In the genomic region with DNA sequence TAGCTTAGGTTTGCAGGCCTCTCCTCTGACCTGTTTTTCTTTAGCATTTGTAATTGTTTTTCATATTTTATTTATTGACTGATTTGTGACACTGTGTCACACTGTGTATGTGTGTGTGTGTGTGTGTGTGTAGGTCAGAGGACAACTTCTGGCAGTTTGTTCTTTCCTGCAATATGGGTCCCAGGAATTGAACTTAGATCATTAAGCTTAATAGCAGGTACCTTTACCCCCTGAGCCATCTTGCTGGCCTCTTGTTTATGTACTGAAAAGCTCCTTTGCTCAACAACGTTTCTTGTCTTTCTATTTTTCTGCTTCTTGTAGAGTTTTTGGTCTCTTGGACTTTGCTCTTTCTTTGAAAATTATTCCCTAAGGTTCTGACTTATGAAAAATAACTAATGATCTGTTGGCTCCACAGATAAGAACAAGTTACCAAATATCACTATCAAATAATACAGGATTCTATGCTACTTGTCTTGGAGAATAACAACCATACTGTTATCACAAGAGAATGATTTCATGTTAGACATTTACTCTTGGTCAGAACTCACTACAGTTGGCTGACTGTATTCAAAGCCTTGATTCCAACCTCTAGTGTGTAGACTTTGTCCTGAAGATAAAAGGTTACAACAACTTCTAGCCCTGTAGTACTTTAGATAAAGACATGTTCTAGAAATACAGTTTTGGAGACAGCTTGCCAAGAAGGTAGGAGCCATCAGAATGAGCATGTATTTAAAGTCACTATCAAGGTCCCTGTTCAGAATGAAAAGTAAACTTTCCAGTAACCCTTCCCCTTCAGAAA, we compare ENCODE assay signal across 35 mouse cellular contexts. TPM values are rescaled to one million over a fixed set of nuclear protein-coding genes. Genes with fewer than 3 reads are reported as not detected.
DNase-seq lines count a peak whose midpoint lies in the region; ATAC-seq and TF ChIP-seq lines count a peak whose summit lies in the region.
"Had no signal": no experiment of that assay in that cellular context is flagged by ENCODE, and none has a peak within 500 bp of the region (broad histone marks: within the 10 kb centered on the region; RNA-seq: fewer than 3 reads in every experiment).

No protein-coding gene starts in this region.

- DNase-seq in kidney, adult 9 months = peak; percentile 20
- DNase-seq in kidney, postnatal 25 days = no peak
- no peak for DNase-seq in heart, adult 2 months
- DNase-seq in lung, adult 18-20 months = no peak
- no peak for DNase-seq in right cerebral cortex, adult 2 months (ENCODE audit: low spot score in 2 of 2)
- DNase-seq: adrenal gland, adult 2 months; adrenal gland, postnatal 25 days; B cell, adult 2 months; cerebellum, adult 11-12 months; cerebellum, adult 8-10 months; cerebellum, postnatal 10 days; cerebellum, postnatal 36 days; embryo, embryonic 11 days; gastrocnemius, postnatal 25 days; heart, adult 18-20 months had no signal

- H3K36me3 ChIP-seq in intestine, embryonic 15.5 days = 0 out of 2 replicates have a peak, but pooled peaks cover 5% of the 10 kb centered on the region
- H3K36me3 ChIP-seq in heart, adult 2 months (ENCODE audit: control insufficient read depth, insufficient read depth, low read length) = no peaks in the 10 kb centered on the region; the same call in none of the 2 replicates

- H3K4me2 ChIP-seq in intestine, embryonic 15.5 days (replicated peaks) = no peak overlapping the region
- H3K4me2 ChIP-seq: embryonic facial prominence, embryonic 13.5 days; forebrain, embryonic 12.5 days; forebrain, embryonic 15.5 days; heart, embryonic 11.5 days; hindbrain, embryonic 12.5 days had no signal

- H3K9me3 ChIP-seq in intestine, embryonic 15.5 days = no peaks in the 10 kb centered on the region
- H3K9me3 ChIP-seq: embryonic facial prominence, embryonic 10.5 days; embryonic facial prominence, embryonic 13.5 days; forebrain, embryonic 12.5 days; forebrain, embryonic 15.5 days; G1E; hindbrain, embryonic 12.5 days had no signal

- ATAC-seq in intestine, embryonic 15.5 days = peak; percentile 66
- ATAC-seq in megakaryocyte progenitor cell, adult 5-6 weeks (replicated peaks; ENCODE audit: poor library complexity) = peak; percentile 52
- ATAC-seq: forebrain, embryonic 15.5 days; hindbrain, embryonic 16.5 days had no signal

- H3K4me1 ChIP-seq in intestine, embryonic 15.5 days (replicated peaks) = no peaks in the 10 kb centered on the region
- no peaks in the 10 kb centered on the region for H3K4me1 ChIP-seq in heart, adult 2 months (ENCODE audit: control insufficient read depth, insufficient read depth, low read length)
- H3K4me1 ChIP-seq: embryonic facial prominence, embryonic 10.5 days; embryonic facial prominence, embryonic 13.5 days; forebrain, embryonic 12.5 days; forebrain, embryonic 15.5 days; hindbrain, embryonic 12.5 days had no signal

- no peaks in the 10 kb centered on the region for H3K27me3 ChIP-seq in intestine, embryonic 15.5 days (replicated peaks)
- H3K27me3 ChIP-seq in heart, adult 2 months (ENCODE audit: control insufficient read depth, insufficient read depth, low read length) = no peaks in the 10 kb centered on the region
- H3K27me3 ChIP-seq: CH12.LX; embryonic facial prominence, embryonic 13.5 days; forebrain, embryonic 12.5 days; forebrain, embryonic 15.5 days; hindbrain, embryonic 12.5 days had no signal

- TF ChIP-seq CTCF in heart, adult 2 months (IDR thresholded peaks at IDR 0.05) = no peak

- H3K4me3 ChIP-seq in intestine, embryonic 15.5 days (replicated peaks) = no peak overlapping the region
- no peak overlapping the region for H3K4me3 ChIP-seq in heart, adult 2 months
- H3K4me3 ChIP-seq: embryonic facial prominence, embryonic 10.5 days; embryonic facial prominence, embryonic 13.5 days; erythroblast, embryonic 14.5 days; forebrain, embryonic 12.5 days; forebrain, embryonic 15.5 days; hindbrain, embryonic 12.5 days had no signal

- 75% methylated on average over 1 of the region's 1 CpGs for WGBS in intestine, embryonic 15.5 days
- 85% methylated on average over 1 of the region's 1 CpGs for WGBS in heart, adult 2 months

- no peak for TF ChIP-seq EP300 in heart, adult 2 months (IDR thresholded peaks at IDR 0.05; ENCODE audit: insufficient read depth, low read depth, low read length)

- no peak for TF ChIP-seq POLR2A in heart, adult 2 months (IDR thresholded peaks at IDR 0.05; ENCODE audit: insufficient read depth, low read depth, low read length)

- H3K27ac ChIP-seq in intestine, embryonic 15.5 days = no peak overlapping the region
- H3K27ac ChIP-seq in heart, adult 2 months = no peak overlapping the region
- H3K27ac ChIP-seq: embryonic facial prominence, embryonic 10.5 days; embryonic facial prominence, embryonic 13.5 days; forebrain, embryonic 12.5 days; forebrain, embryonic 15.5 days; hindbrain, embryonic 12.5 days had no signal

- no peaks in the 10 kb centered on the region for H3K79me2 ChIP-seq in heart, adult 2 months (replicated peaks; ENCODE audit: control insufficient read depth, insufficient read depth, low read length)

- no peak overlapping the region for H3K9ac ChIP-seq in intestine, embryonic 15.5 days
- H3K9ac ChIP-seq in heart, adult 2 months (ENCODE audit: low read depth, low read length) = no peak overlapping the region
- H3K9ac ChIP-seq: embryonic facial prominence, embryonic 13.5 days; forebrain, embryonic 12.5 days; forebrain, embryonic 15.5 days; hindbrain, embryonic 12.5 days had no signal

- intact Hi-C loops in heart, adult 2 months (cut with DNase I) = no loop called here

RNA-seq across cellular contexts. Expression of a gene that starts 10.4 kb away (rescaled TPM):
- polyA plus RNA-seq in intestine, embryonic 15.5 days (2015; fragmentation: Nextera tagmentation; extraction: Ambion mirVana) = 24.8 and 26.5 TPM in 2 replicates
- 15.8 and 18.6 TPM in 2 replicates for total RNA-seq in megakaryocyte progenitor cell, adult 5-6 weeks (2015)
- total RNA-seq in megakaryocyte progenitor cell, adult 5-6 weeks (2017) = 15.8 and 16.2 TPM in 2 replicates
- 1 to 10 TPM; 4.4 to 5.5 TPM for total RNA-seq in heart, adult 2 months (2021)
- polyA plus RNA-seq in heart, adult 2 months (2012; rRNA removed) = 3.9 and 5.9 TPM in 2 replicates

RNA-seq across cellular contexts. Expression of a gene that starts 24.8 kb away (rescaled TPM):
- polyA plus RNA-seq in intestine, embryonic 15.5 days (2015; fragmentation: Nextera tagmentation; extraction: Ambion mirVana) = 8.2 and 10.2 TPM in 2 replicates
- 27.8 and 43.7 TPM in 2 replicates for total RNA-seq in megakaryocyte progenitor cell, adult 5-6 weeks (2015)
- total RNA-seq in megakaryocyte progenitor cell, adult 5-6 weeks (2017) = 21.2 and 30.0 TPM in 2 replicates
- 10 to 100 TPM; 20.6 to 21.4 TPM for total RNA-seq in heart, adult 2 months (2021)
- 23.6 and 47.9 TPM in 2 replicates for polyA plus RNA-seq in heart, adult 2 months (2012; rRNA removed)

RNA-seq across cellular contexts. Expression of a gene that starts 31.9 kb away (rescaled TPM):
- polyA plus RNA-seq in intestine, embryonic 15.5 days (2015; fragmentation: Nextera tagmentation; extraction: Ambion mirVana) = not detected in 2 replicates
- total RNA-seq in megakaryocyte progenitor cell, adult 5-6 weeks (2015) = not detected in 2 replicates
- total RNA-seq in megakaryocyte progenitor cell, adult 5-6 weeks (2017) = not detected in 2 replicates
- total RNA-seq in heart, adult 2 months (2021) = not detected
- polyA plus RNA-seq in heart, adult 2 months (2012; rRNA removed) = not detected in 2 replicates
- total RNA-seq: adrenal gland, adult 2 months; adrenal gland, postnatal 25 days; CH12.LX; gastrocnemius, adult 8-10 months; gastrocnemius, postnatal 25 days; heart, adult 18-20 months; heart, postnatal 25 days; hematopoietic stem cell, adult 5-6 weeks had no signal
- polyA plus RNA-seq: adrenal gland, adult 2 months; brain, embryonic 14.5 days; cortical plate, adult 2 months; embryonic facial prominence, embryonic 10.5 days; embryonic facial prominence, embryonic 13.5 days; erythroblast, embryonic 14.5 days; forebrain, embryonic 12.5 days; forebrain, embryonic 15.5 days; G1E; gonadal fat pad, adult 2 months; heart, embryonic 11.5 days; heart, embryonic 14.5 days; heart, postnatal 0 days; hindbrain, embryonic 12.5 days; hindbrain, embryonic 16.5 days had no signal
